9 mouse cellular contexts compared by ENCODE assay signal in the genomic region with DNA sequence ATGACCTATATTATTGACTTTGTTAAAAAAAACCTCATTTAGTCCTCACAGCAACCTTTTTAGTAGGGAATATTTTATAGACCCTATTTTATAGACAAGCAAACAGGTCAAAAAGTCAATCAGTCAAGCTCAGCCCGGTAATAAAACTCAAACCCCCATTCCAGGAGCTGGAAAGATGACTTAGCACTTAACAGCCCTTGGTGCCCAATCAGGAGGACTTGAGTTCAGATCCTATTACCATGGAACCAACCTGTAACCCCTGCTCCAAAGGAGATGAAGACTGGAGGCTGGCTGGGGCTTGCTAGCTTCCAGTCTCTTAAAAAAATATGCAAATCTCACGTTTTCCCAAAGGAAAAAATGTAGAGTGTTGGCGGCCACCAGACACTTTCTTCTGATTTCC. TPM values are rescaled to one million over a fixed set of nuclear protein-coding genes. Genes with fewer than 3 reads are reported as not detected.
DNase-seq lines count a peak whose midpoint lies in the region; ATAC-seq and TF ChIP-seq lines count a peak whose summit lies in the region.
"Had no signal": no experiment of that assay in that cellular context is flagged by ENCODE, and none has a peak within 500 bp of the region (broad histone marks: within the 10 kb centered on the region; RNA-seq: fewer than 3 reads in every experiment).

No protein-coding gene starts in this region.

- H3K27ac ChIP-seq in kidney, embryonic 15.5 days, result no peak overlapping the region
- no peak overlapping the region for H3K27ac ChIP-seq in embryonic facial prominence, embryonic 12.5 days
- H3K27ac ChIP-seq in hindbrain, postnatal 0 days, result no peak overlapping the region
- no peak overlapping the region for H3K27ac ChIP-seq in midbrain, embryonic 16.5 days (ENCODE audit: low read length)

- no peaks in the 10 kb centered on the region for H3K9me3 ChIP-seq in kidney, embryonic 15.5 days (replicated peaks)
- H3K9me3 ChIP-seq in embryonic facial prominence, embryonic 12.5 days, result no peaks in the 10 kb centered on the region
- H3K9me3 ChIP-seq in hindbrain, postnatal 0 days (ENCODE audit: low read length), result no peaks in the 10 kb centered on the region
- no peaks in the 10 kb centered on the region for H3K9me3 ChIP-seq in midbrain, embryonic 16.5 days (replicated peaks; ENCODE audit: control insufficient read depth, low read length, poor library complexity, severe bottlenecking)

- 30% methylated on average over 3 of the region's 3 CpGs for WGBS in kidney, embryonic 15.5 days
- 59% methylated on average over 3 of the region's 3 CpGs for WGBS in embryonic facial prominence, embryonic 12.5 days
- 25% methylated on average over 3 of the region's 3 CpGs for whole genome bisulfite sequencing in hindbrain, postnatal 0 days
- WGBS in midbrain, embryonic 16.5 days, result 31% methylated on average over 3 of the region's 3 CpGs

- H3K9ac ChIP-seq in kidney, embryonic 15.5 days, result no peak overlapping the region
- no peak overlapping the region for H3K9ac ChIP-seq in embryonic facial prominence, embryonic 12.5 days
- H3K9ac ChIP-seq in hindbrain, postnatal 0 days (replicated peaks; ENCODE audit: low read length), result no peak overlapping the region
- H3K9ac ChIP-seq in midbrain, embryonic 16.5 days (ENCODE audit: low read depth, low read length), result no peak overlapping the region

- H3K4me3 ChIP-seq in kidney, embryonic 15.5 days (replicated peaks), result peak overlapping the region; percentile 30
- peak overlapping the region; percentile 26 for H3K4me3 ChIP-seq in embryonic facial prominence, embryonic 12.5 days
- peak overlapping the region; percentile 83 for H3K4me3 ChIP-seq in hindbrain, postnatal 0 days (ENCODE audit: low read length)
- H3K4me3 ChIP-seq in midbrain, embryonic 16.5 days (ENCODE audit: low read depth, low read length), result peak overlapping the region; percentile 30

- peak overlapping the region; percentile 67 for H3K4me2 ChIP-seq in kidney, embryonic 15.5 days
- peak overlapping the region; percentile 74 for H3K4me2 ChIP-seq in embryonic facial prominence, embryonic 12.5 days (replicated peaks)
- H3K4me2 ChIP-seq in hindbrain, postnatal 0 days (ENCODE audit: low read depth, low read length), result peak overlapping the region; percentile 91
- H3K4me2 ChIP-seq in midbrain, embryonic 16.5 days (ENCODE audit: low read length), result peak overlapping the region; percentile 93

- no peak for ATAC-seq in kidney, embryonic 15.5 days (replicated peaks; ENCODE audit: low FRiP score)
- ATAC-seq in embryonic facial prominence, embryonic 12.5 days (ENCODE audit: insufficient number of reproducible peaks, insufficient read depth, low FRiP score, low TSS enrichment), result no peak
- no peak for ATAC-seq in hindbrain, postnatal 0 days
- ATAC-seq in midbrain, embryonic 16.5 days, result no peak

- no peaks in the 10 kb centered on the region for H3K27me3 ChIP-seq in kidney, embryonic 15.5 days
- H3K27me3 ChIP-seq in embryonic facial prominence, embryonic 12.5 days, result no peaks in the 10 kb centered on the region
- no peaks in the 10 kb centered on the region for H3K27me3 ChIP-seq in hindbrain, postnatal 0 days (ENCODE audit: insufficient read depth, low read length)
- no peaks in the 10 kb centered on the region for H3K27me3 ChIP-seq in midbrain, embryonic 16.5 days (ENCODE audit: control insufficient read depth, insufficient read depth, low read depth, low read length)

- H3K36me3 ChIP-seq in kidney, embryonic 15.5 days, result peaks cover 3% of the 10 kb centered on the region; the same call in 1 of the 2 replicates
- no peaks in the 10 kb centered on the region for H3K36me3 ChIP-seq in embryonic facial prominence, embryonic 12.5 days
- H3K36me3 ChIP-seq in hindbrain, postnatal 0 days (ENCODE audit: insufficient read depth, low read length), result no peaks in the 10 kb centered on the region
- H3K36me3 ChIP-seq in midbrain, embryonic 16.5 days (ENCODE audit: control insufficient read depth, insufficient read depth, low read length), result no peaks in the 10 kb centered on the region

- H3K4me1 ChIP-seq in kidney, embryonic 15.5 days, result peaks cover 12% of the 10 kb centered on the region
- H3K4me1 ChIP-seq in embryonic facial prominence, embryonic 12.5 days, result peaks cover 7% of the 10 kb centered on the region
- peaks cover 14% of the 10 kb centered on the region; the same call in 1 of the 2 replicates for H3K4me1 ChIP-seq in hindbrain, postnatal 0 days (ENCODE audit: insufficient read depth, low read length)
- peaks cover 27% of the 10 kb centered on the region for H3K4me1 ChIP-seq in midbrain, embryonic 16.5 days (ENCODE audit: control insufficient read depth, insufficient read depth, low read length)

- DNase-seq in kidney, postnatal 25 days, result no peak
- no peak for DNase-seq in hindbrain, postnatal 0 days (ENCODE audit: low spot score)
- no peak for DNase-seq in c-Kit-positive CD71-positive TER-119-positive erythroid progenitor cells, embryonic 14.5 days (ENCODE audit: low spot score)
- DNase-seq in left cerebral cortex, adult 9 months (ENCODE audit: low spot score in 2 of 2), result no peak
- DNase-seq in kidney, adult 11 months, result no peak
- DNase-seq: layer of hippocampus, postnatal 36 days had no signal

- no peak for TF ChIP-seq CTCF in hindbrain, postnatal 0 days (IDR thresholded peaks at IDR 0.05; ENCODE audit: low read depth)

RNA-seq across cellular contexts. Expression of a gene that starts 1.8 kb away (rescaled TPM):
- polyA plus RNA-seq in kidney, embryonic 15.5 days (2015; fragmentation: Nextera tagmentation; extraction: Ambion mirVana), result 5.6 and 5.7 TPM in 2 replicates
- polyA plus RNA-seq in embryonic facial prominence, embryonic 12.5 days (2016; fragmentation: Nextera tagmentation; extraction: Ambion mirVana), result 8.4 TPM in 2 replicates
- total RNA-seq in hindbrain, postnatal 0 days (2014; rRNA removed), result 23.8 and 24.1 TPM in 2 replicates
- polyA plus RNA-seq in hindbrain, postnatal 0 days (2015; fragmentation: Nextera tagmentation; extraction: Ambion mirVana), result 5.2 and 5.4 TPM in 2 replicates
- 6.5 and 7.3 TPM in 2 replicates for polyA plus RNA-seq in midbrain, embryonic 16.5 days (2015; fragmentation: Nextera tagmentation; extraction: Ambion mirVana)

RNA-seq across cellular contexts. Expression of a gene that starts 8.8 kb away (rescaled TPM):
- polyA plus RNA-seq in kidney, embryonic 15.5 days (2015; fragmentation: Nextera tagmentation; extraction: Ambion mirVana), result 17.3 and 17.4 TPM in 2 replicates
- polyA plus RNA-seq in embryonic facial prominence, embryonic 12.5 days (2016; fragmentation: Nextera tagmentation; extraction: Ambion mirVana), result 26.7 and 27.0 TPM in 2 replicates
- total RNA-seq in hindbrain, postnatal 0 days (2014; rRNA removed), result 39.0 and 48.7 TPM in 2 replicates
- polyA plus RNA-seq in hindbrain, postnatal 0 days (2015; fragmentation: Nextera tagmentation; extraction: Ambion mirVana), result 33.7 and 37.2 TPM in 2 replicates
- polyA plus RNA-seq in midbrain, embryonic 16.5 days (2015; fragmentation: Nextera tagmentation; extraction: Ambion mirVana), result 53.5 and 61.4 TPM in 2 replicates

Comparison
In these comparisons a context has a peak if more than half of its experiments do, and no peak if none do; other contexts are left out.
1. H3K4me3 ChIP-seq: peak in every context shown above with its lines; median percentile 83 in hindbrain, postnatal 0 days; 30 in kidney, embryonic 15.5 days; 30 in midbrain, embryonic 16.5 days; 26 in embryonic facial prominence, embryonic 12.5 days.